Mouse (Mus musculus): ENCODE data around the gene Usp53.

DNA sequence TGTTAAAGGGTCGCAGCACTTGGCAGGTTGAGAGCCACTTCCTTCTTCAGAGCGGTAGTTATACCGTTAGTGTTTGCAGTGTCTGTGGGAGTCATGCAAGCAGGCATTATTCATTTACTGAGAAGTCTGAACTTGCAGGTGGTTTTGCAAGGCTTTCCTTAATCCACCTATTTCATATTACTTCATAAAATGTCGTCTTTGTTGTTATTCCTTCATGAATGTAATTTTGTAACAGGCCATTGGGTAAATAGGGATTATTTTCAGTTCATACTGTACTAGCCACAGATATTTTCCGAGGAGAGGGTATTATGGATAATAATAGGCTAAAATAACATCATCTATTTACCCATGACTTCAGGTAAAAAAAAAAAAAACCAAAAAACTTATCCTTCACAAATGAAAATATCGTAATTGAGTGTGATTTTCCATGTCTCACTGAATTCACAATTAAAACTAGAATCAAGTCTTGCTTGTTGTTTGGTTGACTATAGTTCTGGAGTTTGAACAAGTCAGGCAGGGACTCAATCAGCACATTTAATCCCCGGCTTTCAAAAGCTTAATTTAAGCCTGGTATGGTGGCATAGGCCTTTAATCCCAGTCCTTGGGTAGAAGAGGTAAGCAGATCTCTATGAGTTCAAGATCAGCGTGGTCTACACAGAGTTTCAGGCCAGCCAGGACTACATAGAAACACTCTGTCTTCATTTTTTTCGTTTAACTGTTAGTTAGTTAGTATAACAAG lies 40.4 kb upstream of the Usp53 start:
- TF ChIP-seq MXI1 (IDR thresholded peaks at IDR 0.05; ENCODE audit: low read depth, low read length) (no peak), CHD2 (IDR thresholded peaks at IDR 0.05; ENCODE audit: low read length) (no peak), MAX (IDR thresholded peaks at IDR 0.05; ENCODE audit: low read length) (no peak), RAD21 (IDR thresholded peaks at IDR 0.05; ENCODE audit: low read depth, low read length) (no peak), JUN (IDR thresholded peaks at IDR 0.05; ENCODE audit: insufficient read depth, low read depth, low read length) (no peak)
